Mouse (Mus musculus): Measurements from ENCODE around the gene Fmo5. TPM values are rescaled to one million over a fixed set of nuclear protein-coding genes. Genes with fewer than 3 reads are reported as not detected.
A peak's percentile ranks its signal among the peaks of the same experiment; 100 is the strongest.

The Fmo5 gene
- polyA plus RNA-seq, 1 experiment from 2014 or later: 7.5 TPM

DNA sequence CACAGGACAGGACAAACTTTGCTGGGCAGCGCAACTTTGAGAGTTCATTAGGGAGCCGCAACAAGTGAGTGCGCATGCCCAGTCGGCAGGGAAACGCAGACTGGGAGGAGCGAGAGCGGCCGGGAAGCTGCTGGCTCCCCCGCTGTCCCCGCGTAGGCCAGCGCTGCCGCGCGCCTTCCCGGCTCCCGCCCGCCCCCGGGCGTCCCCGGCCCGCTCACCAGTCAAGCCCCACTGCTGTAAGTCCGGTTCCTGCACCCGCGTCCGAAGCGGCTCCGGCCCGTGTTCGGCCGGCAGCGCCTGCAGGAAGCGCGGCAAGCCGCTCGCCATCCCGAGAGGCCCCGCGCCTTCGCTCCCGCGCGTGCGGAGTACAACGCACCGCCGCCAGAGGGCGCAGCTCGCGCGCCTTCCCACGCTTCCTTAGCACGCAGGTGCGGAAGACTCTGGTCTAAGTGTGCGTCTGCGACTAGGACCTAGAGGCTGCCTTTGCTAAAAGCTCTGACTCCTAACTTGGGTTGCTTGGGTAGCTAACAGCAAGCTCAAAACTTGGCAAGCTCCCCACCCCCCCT, 18.7 kb upstream of the Fmo5 start, which contains the start of gene Chd1l:
Gene Chd1l (minus strand): TSS at position 359 of the 566 bp plus-strand sequence.
- ATAC-seq (ENCODE audit: low read depth) (peak; percentile 93), DNase-seq (peak; percentile 88)
- no peaks in the 10 kb centered on the region for H3K9me3 ChIP-seq (replicated peaks)
- 0 out of 2 replicates have a peak, but pooled peaks cover 2% of the 10 kb centered on the region for H3K27me3 ChIP-seq
- H3K9ac ChIP-seq: peak within 1 kb of the TSS; percentile 80
- H3K4me3 ChIP-seq (replicated peaks): peak within 1 kb of the TSS; percentile 73
- under 1% methylated on average over 53 of the region's 56 CpGs for WGBS (ENCODE audit: insufficient replicate concordance)
- H3K27ac ChIP-seq: peak within 1 kb of the TSS; percentile 80
- H3K4me1 ChIP-seq (replicated peaks): peaks cover 27% of the 10 kb centered on the region
- H3K36me3 ChIP-seq: no peaks in the 10 kb centered on the region
- peak within 1 kb of the TSS; percentile 94 for H3K4me2 ChIP-seq

DNA sequence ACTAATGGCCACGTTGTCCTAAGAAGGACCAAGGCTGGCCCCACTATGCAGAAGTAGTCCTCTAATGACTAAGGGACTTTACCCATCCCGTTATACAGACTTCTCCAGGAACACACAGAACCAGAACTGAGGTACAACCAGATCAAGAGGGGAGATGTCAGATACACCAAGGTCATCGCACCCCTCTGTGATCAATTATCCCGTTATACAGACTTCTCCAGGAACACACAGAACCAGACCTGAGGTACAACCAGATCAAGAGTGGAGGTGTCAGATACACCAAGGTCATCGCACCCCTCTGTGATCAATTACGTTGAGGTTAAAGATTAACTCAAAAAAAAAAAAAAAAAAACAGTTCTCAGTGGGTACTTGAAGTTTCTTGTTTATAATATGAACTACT, 17.6 kb upstream of the Fmo5 start:
- Histone ChIP-seq H3K27ac (no peak overlapping the region), H3K4me2 (0 out of 2 replicates have a peak overlapping the region, but pooled peaks have one; percentile 1), H3K9ac (no peak overlapping the region), H3K4me3 (replicated peaks) (0 out of 2 replicates have a peak overlapping the region, but pooled peaks have one; percentile 73), H3K27me3 (0 out of 2 replicates have a peak, but pooled peaks cover 2% of the 10 kb centered on the region), H3K36me3 (no peaks in the 10 kb centered on the region), H3K4me1 (replicated peaks) (peaks cover 30% of the 10 kb centered on the region), H3K9me3 (replicated peaks) (no peaks in the 10 kb centered on the region)
- ATAC-seq (ENCODE audit: low read depth): no peak
- no peak for DNase-seq
- WGBS (ENCODE audit: insufficient replicate concordance): 73% methylated on average over 6 of the region's 6 CpGs

DNA sequence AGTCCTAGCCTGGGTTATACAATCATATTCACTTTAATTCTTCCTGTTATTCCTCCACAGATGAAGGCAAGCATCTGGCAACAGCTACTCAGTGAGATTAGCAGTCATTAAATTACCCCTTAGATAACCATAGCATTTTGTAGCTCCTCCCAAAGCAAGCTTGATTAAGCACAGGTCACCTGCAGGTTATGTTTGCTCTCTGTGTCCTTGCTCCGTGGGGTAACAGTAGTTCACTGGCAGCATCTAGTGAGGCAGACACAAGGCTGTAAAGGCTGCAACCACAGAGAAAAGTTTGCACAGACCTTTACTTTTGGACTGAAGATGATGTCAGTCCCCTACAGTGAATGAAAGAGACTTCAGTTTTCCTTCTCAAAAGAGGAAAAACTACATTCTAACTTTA, 13.4 kb upstream of the Fmo5 start:
- no peak overlapping the region for H3K4me3 ChIP-seq (replicated peaks)
- H3K27me3 ChIP-seq: 0 out of 2 replicates have a peak, but pooled peaks cover 2% of the 10 kb centered on the region
- DNase-seq (no peak), ATAC-seq (ENCODE audit: low read depth) (no peak)
- H3K4me1 ChIP-seq (replicated peaks): peaks cover 12% of the 10 kb centered on the region
- H3K9me3 ChIP-seq (replicated peaks): no peaks in the 10 kb centered on the region
- 21% methylated on average over 1 of the region's 1 CpGs for WGBS (ENCODE audit: insufficient replicate concordance)
- no peak overlapping the region for H3K9ac ChIP-seq
- H3K4me2 ChIP-seq: no peak overlapping the region
- H3K36me3 ChIP-seq: no peaks in the 10 kb centered on the region
- no peak overlapping the region for H3K27ac ChIP-seq

DNA sequence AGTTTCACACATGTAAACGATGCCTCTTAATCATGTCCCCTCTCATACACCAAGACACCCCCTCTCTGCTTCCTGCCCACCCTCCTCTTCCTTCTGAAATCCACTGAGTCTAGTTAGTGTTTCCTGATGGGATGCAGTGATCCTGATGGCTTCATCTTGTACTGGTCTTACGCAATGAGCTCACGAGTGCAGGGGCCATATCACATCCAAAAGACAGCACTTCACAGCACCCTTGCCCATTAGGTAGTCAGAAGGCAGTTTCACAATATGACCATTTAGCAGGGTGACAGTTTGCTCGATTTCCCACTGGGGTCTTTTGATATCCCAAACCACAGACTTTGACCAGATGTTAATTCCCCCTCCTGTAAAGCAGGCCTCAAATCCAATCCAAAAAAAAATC, 12.7 kb upstream of the Fmo5 start:
- no peak for ATAC-seq (ENCODE audit: low read depth)
- H3K4me2 ChIP-seq: no peak overlapping the region
- DNase-seq: no peak
- no peaks in the 10 kb centered on the region for H3K9me3 ChIP-seq (replicated peaks)
- H3K9ac ChIP-seq: no peak overlapping the region
- H3K4me3 ChIP-seq (replicated peaks): no peak overlapping the region
- 54% methylated on average over 4 of the region's 4 CpGs for WGBS (ENCODE audit: insufficient replicate concordance)
- H3K36me3 ChIP-seq: no peaks in the 10 kb centered on the region
- 0 out of 2 replicates have a peak, but pooled peaks cover 2% of the 10 kb centered on the region for H3K27me3 ChIP-seq
- H3K27ac ChIP-seq: no peak overlapping the region; the same call in 1 of the 2 replicates
- 0 out of 2 replicates have a peak, but pooled peaks cover 5% of the 10 kb centered on the region for H3K4me1 ChIP-seq (replicated peaks)

DNA sequence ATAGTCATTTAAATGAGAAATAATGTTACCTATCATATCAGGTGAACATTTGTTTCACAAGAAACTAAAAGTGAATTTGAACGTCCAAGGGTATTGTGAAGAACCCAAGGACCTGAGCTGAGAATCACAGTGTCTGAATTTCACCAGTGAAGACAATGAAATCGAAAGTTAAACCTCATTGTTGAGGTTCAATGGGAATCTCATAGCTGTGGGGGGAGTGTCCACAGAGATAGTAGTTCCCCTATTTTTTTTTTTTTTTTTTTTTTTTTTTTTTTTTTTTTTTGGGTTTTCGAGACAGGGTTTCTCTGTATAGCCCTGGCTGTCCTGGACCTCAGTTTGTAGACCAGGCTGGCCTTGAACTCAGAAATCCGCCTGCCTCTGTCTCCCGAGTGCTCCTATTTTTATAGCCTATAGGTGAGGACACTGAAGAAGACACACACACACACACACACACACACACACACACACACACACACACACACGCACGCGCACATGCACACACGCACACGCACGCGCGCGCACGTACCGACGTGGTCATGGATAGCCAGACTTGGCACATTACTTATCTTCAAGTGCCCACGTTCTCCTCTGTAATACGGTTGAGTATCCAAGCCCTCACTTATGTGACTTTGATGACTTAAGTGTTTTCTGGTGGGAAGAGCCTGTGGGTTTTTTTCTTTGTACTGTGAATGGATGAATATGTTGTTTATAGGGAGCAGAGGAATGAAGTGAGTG, 11.3 kb upstream of the Fmo5 start:
- no peaks in the 10 kb centered on the region for H3K9me3 ChIP-seq (replicated peaks)
- H3K27ac ChIP-seq: no peak overlapping the region
- WGBS (ENCODE audit: insufficient replicate concordance): 81% methylated on average over 19 of the region's 19 CpGs
- ATAC-seq (ENCODE audit: low read depth) (no peak), DNase-seq (no peak)
- H3K4me2 ChIP-seq: no peak overlapping the region
- H3K27me3 ChIP-seq: 0 out of 2 replicates have a peak, but pooled peaks cover 2% of the 10 kb centered on the region
- no peak overlapping the region for H3K9ac ChIP-seq
- H3K4me1 ChIP-seq (replicated peaks): 0 out of 2 replicates have a peak, but pooled peaks cover 5% of the 10 kb centered on the region
- no peak overlapping the region for H3K4me3 ChIP-seq (replicated peaks)
- no peaks in the 10 kb centered on the region for H3K36me3 ChIP-seq

DNA sequence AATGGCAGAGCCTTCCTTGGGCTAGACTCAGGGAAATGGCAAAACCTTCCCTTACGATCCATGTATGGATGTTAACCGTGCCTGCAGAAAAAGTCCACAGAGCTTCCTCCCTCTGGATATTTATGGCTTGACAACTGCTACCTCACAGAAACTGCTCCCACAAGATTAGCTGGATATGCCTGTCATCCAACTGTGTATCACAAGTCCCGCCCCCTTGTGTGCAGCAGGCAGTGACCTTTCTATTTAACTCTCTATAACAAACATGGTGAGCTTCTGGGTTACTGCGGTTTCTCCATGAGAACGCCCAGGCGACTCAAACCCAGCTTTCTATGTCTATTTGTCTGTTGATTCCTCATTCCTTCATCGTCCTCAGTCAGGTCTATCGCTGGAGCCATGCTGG, 10.7 kb upstream of the Fmo5 start:
- Histone ChIP-seq H3K9ac (no peak overlapping the region), H3K4me3 (replicated peaks) (no peak overlapping the region), H3K9me3 (replicated peaks) (no peaks in the 10 kb centered on the region), H3K27ac (no peak overlapping the region), H3K4me1 (replicated peaks) (0 out of 2 replicates have a peak, but pooled peaks cover 5% of the 10 kb centered on the region), H3K4me2 (no peak overlapping the region), H3K36me3 (no peaks in the 10 kb centered on the region), H3K27me3 (0 out of 2 replicates have a peak, but pooled peaks cover 2% of the 10 kb centered on the region)
- no peak for DNase-seq
- no peak for ATAC-seq (ENCODE audit: low read depth)
- WGBS (ENCODE audit: insufficient replicate concordance): 63% methylated on average over 8 of the region's 8 CpGs

DNA sequence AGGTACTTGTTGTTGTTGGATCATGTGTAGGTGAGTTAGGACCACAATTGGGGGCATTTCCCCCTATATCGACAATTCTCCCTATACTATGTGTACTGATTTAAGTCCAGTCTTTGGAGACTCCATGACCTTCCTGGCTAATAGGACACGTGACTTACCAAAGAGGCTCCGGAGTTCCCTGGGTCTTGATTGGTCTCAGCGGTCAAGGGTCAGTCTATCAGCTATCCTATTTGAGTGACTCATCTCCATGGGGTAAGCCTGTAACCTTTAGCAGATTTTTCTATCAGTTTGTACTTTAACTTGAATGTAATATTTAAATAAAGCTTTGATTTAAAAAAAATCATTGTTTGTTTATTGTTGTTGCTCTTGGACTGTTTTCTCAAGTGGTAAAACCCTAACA, 7.9 kb upstream of the Fmo5 start:
- ATAC-seq (ENCODE audit: low read depth): no peak
- 63% methylated on average over 4 of the region's 4 CpGs for WGBS (ENCODE audit: insufficient replicate concordance)

DNA sequence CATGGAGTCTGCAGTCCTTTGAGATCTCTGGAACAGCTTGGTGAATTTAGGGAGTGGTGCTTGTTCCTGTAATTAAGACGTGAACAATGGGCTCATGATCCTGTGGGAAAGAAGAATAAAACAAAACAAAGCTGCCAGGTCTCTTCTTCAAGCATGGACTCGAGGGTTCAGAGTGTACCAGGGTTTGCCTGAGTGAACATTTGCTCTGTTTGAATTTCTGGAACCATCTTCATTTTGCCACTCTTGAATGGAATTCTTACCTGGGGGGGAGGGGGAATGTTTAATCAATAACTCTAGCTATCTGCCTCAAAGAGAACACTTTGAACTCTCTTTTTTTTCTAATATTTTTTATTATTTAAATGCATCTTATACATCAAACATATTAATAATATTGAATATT, 4.0 kb upstream of the Fmo5 start:
- no peak for DNase-seq
- no peak overlapping the region for H3K4me2 ChIP-seq
- no peak overlapping the region for H3K27ac ChIP-seq
- 28% methylated on average over 2 of the region's 2 CpGs for WGBS (ENCODE audit: insufficient replicate concordance)
- ATAC-seq (ENCODE audit: low read depth): no peak
- no peaks in the 10 kb centered on the region for H3K9me3 ChIP-seq (replicated peaks)
- no peak overlapping the region for H3K4me3 ChIP-seq (replicated peaks)
- H3K36me3 ChIP-seq: no peaks in the 10 kb centered on the region
- no peak overlapping the region for H3K9ac ChIP-seq
- peaks cover 20% of the 10 kb centered on the region for H3K4me1 ChIP-seq (replicated peaks)
- H3K27me3 ChIP-seq: no peaks in the 10 kb centered on the region

More for the DNA sequence above, 7.9 kb upstream of the Fmo5 start:
- H3K4me2 ChIP-seq: no peak overlapping the region
- no peak overlapping the region for H3K27ac ChIP-seq
- no peak overlapping the region for H3K4me3 ChIP-seq (replicated peaks)
- DNase-seq: no peak
- no peak overlapping the region for H3K9ac ChIP-seq
- no peaks in the 10 kb centered on the region for H3K27me3 ChIP-seq
- H3K36me3 ChIP-seq: no peaks in the 10 kb centered on the region
- H3K4me1 ChIP-seq (replicated peaks): no peaks in the 10 kb centered on the region
- H3K9me3 ChIP-seq (replicated peaks): no peaks in the 10 kb centered on the region

DNA sequence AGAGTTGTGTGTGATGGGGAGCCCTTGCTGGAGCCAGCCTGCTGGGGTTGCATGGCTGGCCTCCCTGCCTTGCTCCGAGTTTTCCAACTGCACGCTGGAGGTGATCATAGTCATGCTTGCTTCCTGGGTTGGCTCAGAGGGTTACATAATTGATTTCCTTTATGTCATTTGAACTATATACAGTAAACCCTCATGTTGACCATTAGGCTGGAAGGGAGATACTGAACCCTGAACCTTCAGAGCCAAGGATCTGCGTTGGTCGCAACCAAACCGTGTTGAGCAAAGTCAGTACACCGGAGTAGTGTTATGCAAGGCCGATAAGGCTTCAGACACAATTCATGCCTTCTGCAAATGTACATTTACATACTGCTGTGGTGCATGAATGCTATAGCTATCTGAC, 711 bp upstream of the Fmo5 start:
- peak; percentile 32; the same call in 1 of the 2 replicates for ATAC-seq (ENCODE audit: low read depth)
- H3K27me3 ChIP-seq: no peaks in the 10 kb centered on the region
- H3K36me3 ChIP-seq: no peaks in the 10 kb centered on the region
- peak overlapping the region; percentile 70 for H3K27ac ChIP-seq
- peak overlapping the region; percentile 67; the same call in 1 of the 2 replicates for H3K9ac ChIP-seq
- H3K4me1 ChIP-seq (replicated peaks): peaks cover 22% of the 10 kb centered on the region
- no peaks in the 10 kb centered on the region for H3K9me3 ChIP-seq (replicated peaks)
- peak overlapping the region; percentile 74 for H3K4me2 ChIP-seq
- no peak for DNase-seq
- WGBS (ENCODE audit: insufficient replicate concordance): 73% methylated on average over 7 of the region's 7 CpGs
- peak overlapping the region; percentile 63 for H3K4me3 ChIP-seq (replicated peaks)

DNA sequence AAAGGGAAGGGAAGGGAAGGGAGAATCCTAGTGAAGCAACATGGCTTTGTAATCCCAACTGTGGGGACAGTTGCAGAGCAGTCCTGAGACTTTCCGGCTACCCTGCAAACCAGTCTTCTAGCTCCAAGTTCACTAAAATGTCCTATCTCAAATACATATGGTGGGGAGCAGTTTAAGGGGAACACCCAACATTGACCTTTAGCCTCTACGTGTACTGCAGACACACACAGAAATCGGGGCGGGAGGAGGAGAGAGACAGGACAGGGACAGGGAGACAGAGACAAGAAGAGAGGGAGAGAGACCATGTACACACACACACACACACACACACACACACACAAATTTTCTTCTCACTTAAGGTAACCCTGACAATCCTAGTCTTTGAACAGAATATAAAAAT, 1.3 kb downstream of the Fmo5 start:
- Histone ChIP-seq H3K9me3 (replicated peaks) (no peaks in the 10 kb centered on the region), H3K4me2 (peak overlapping the region; percentile 74; the same call in 1 of the 2 replicates), H3K27me3 (no peaks in the 10 kb centered on the region), H3K36me3 (no peaks in the 10 kb centered on the region), H3K27ac (no peak overlapping the region), H3K4me3 (replicated peaks) (no peak overlapping the region), H3K4me1 (replicated peaks) (peaks cover 22% of the 10 kb centered on the region), H3K9ac (no peak overlapping the region)
- no peak for ATAC-seq (ENCODE audit: low read depth)
- no peak for DNase-seq
- 72% methylated on average over 4 of the region's 4 CpGs for WGBS (ENCODE audit: insufficient replicate concordance)

DNA sequence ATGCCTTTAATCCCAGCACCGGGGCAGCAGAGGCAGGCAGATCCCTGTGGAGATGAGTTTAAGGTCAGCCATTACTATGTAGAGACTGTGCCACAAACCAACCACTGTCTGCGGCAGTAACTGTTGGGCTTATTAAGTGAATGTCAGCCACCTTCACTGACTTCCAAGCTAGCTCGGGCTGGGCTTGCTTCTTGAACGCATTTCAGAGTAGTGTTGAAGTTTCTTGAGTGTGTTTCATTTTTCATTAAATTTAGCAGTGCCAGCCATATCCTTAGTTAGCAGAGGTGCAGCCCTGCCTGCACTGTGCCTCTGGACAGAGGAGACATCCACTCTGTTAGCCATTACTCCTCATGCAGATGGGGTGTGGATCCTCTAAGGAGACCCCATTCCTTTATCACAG, 2.1 kb downstream of the Fmo5 start:
- no peaks in the 10 kb centered on the region for H3K36me3 ChIP-seq
- peaks cover 22% of the 10 kb centered on the region for H3K4me1 ChIP-seq (replicated peaks)
- H3K9ac ChIP-seq: no peak overlapping the region
- ATAC-seq (ENCODE audit: low read depth) (no peak), DNase-seq (no peak)
- no peaks in the 10 kb centered on the region for H3K27me3 ChIP-seq
- no peak overlapping the region for H3K27ac ChIP-seq
- H3K4me2 ChIP-seq: no peak overlapping the region
- WGBS (ENCODE audit: insufficient replicate concordance): 77% methylated on average over 4 of the region's 4 CpGs
- no peak overlapping the region for H3K4me3 ChIP-seq (replicated peaks)
- H3K9me3 ChIP-seq (replicated peaks): no peaks in the 10 kb centered on the region

All from liver, embryonic 13.5 days (tissue).